Mouse (Mus musculus) ES-E14 (cell line): ENCODE data around the gene Acot7. TPM values are rescaled to one million over a fixed set of nuclear protein-coding genes. Genes with fewer than 3 reads are reported as not detected.
A peak's percentile ranks its signal among the peaks of the same experiment; 100 is the strongest.

Source experiments
- DNase-seq: peaks from one replicate; pipeline ENCODE4 v3.0.0-alpha.2; 2013; ENCODE audit warnings: low read depth, low spot score
- H3K27ac ChIP-seq: 2 replicates; pipeline ENCODE4 v1.5.1; 2012; ENCODE audit warnings: low read depth, mild to moderate bottlenecking, low read length, moderate library complexity, mixed read lengths; ENCODE audit not compliant: poor library complexity, insufficient read depth, severe bottlenecking
- H3K36me3 ChIP-seq: 2 replicates; pipeline ENCODE4 v1.6.1; 2012; ENCODE audit warnings: mild to moderate bottlenecking, low read length, moderate library complexity, mixed read lengths; ENCODE audit not compliant: control insufficient read depth, poor library complexity, insufficient read depth, severe bottlenecking
- H3K4me1 ChIP-seq, 2 experiments: fragments of 150-350 bp in 1 of 2; sonication (generic) in 1 of 2; 2 replicates each; pipeline ENCODE4 v1.6.1; 2012; ENCODE audit warnings: low read length in 2 of 2, mild to moderate bottlenecking in 1 of 2, mixed read lengths in 1 of 2; ENCODE audit not compliant: control insufficient read depth in 2 of 2, insufficient read depth in 2 of 2, poor library complexity in 1 of 2
- H3K4me3 ChIP-seq, 2 experiments: fragments of 150-350 bp in 1 of 2; sonication (generic) in 1 of 2; 2 replicates each; pipeline ENCODE4 v1.5.1; 2012; ENCODE audit warnings: low read length in 2 of 2, low read depth in 1 of 2, mild to moderate bottlenecking in 1 of 2, mixed read lengths in 1 of 2; ENCODE audit not compliant: insufficient read depth in 1 of 2, poor library complexity in 1 of 2, severe bottlenecking in 1 of 2
- H3K9ac ChIP-seq: 2 replicates; pipeline ENCODE4 v1.6.1; 2012; ENCODE audit warnings: low read depth, mild to moderate bottlenecking, low read length, mixed read lengths; ENCODE audit not compliant: poor library complexity, insufficient read depth, severe bottlenecking
- H3K9me3 ChIP-seq: fragments of 150-350 bp; sonication (generic); 2 replicates; pipeline ENCODE4 v1.6.1; 2012; ENCODE audit warnings: low read depth, mild to moderate bottlenecking, low read length; ENCODE audit not compliant: control insufficient read depth, insufficient read depth
- CHD2 ChIP-seq: IDR thresholded peaks from 2 replicates; pipeline ENCODE4 v1.6.1; 2014; ENCODE audit warnings: mild to moderate bottlenecking, low read depth, low read length, inconsistent platforms
- HCFC1 ChIP-seq: IDR thresholded peaks from 2 replicates; pipeline ENCODE4 v1.6.1; 2012; ENCODE audit warnings: low read length, inconsistent platforms, borderline replicate concordance; ENCODE audit not compliant: insufficient read depth
- MAFK ChIP-seq: IDR thresholded peaks from 2 replicates; pipeline ENCODE4 v1.6.1; 2014; ENCODE audit warnings: mild to moderate bottlenecking, low read depth, low read length, inconsistent platforms; ENCODE audit not compliant: insufficient read depth
- ZC3H11A ChIP-seq: IDR thresholded peaks from 2 replicates; pipeline ENCODE4 v1.6.1; 2012; ENCODE audit warnings: low read depth, mild to moderate bottlenecking, inconsistent platforms, low read length, borderline replicate concordance
- ZNF384 ChIP-seq: IDR thresholded peaks from 2 replicates; pipeline ENCODE4 v1.6.1; 2012; ENCODE audit warnings: low read depth, low read length, inconsistent platforms
- in situ Hi-C, 2 experiments: fragments of 600-800 bp; cut with MboI; formaldehyde crosslinking; loops; one replicate each; pipeline ENCODE4 v1.15.1; 2025; ENCODE audit warnings: low sequenced_read_pairs in 2 of 2, inconsistent platforms in 1 of 2; ENCODE audit not compliant: unreplicated experiment in 2 of 2
- total RNA-seq: library from RNA; depleted of rRNA; stranded (reverse); fragments of 300-350 nt; gene quantifications from 2 replicates; pipeline ENCODE4 v1.2.3, GENCODE M21; 2012

Gene Acot7
- total RNA-seq, 1 experiment: 51.9 TPM

DNA sequence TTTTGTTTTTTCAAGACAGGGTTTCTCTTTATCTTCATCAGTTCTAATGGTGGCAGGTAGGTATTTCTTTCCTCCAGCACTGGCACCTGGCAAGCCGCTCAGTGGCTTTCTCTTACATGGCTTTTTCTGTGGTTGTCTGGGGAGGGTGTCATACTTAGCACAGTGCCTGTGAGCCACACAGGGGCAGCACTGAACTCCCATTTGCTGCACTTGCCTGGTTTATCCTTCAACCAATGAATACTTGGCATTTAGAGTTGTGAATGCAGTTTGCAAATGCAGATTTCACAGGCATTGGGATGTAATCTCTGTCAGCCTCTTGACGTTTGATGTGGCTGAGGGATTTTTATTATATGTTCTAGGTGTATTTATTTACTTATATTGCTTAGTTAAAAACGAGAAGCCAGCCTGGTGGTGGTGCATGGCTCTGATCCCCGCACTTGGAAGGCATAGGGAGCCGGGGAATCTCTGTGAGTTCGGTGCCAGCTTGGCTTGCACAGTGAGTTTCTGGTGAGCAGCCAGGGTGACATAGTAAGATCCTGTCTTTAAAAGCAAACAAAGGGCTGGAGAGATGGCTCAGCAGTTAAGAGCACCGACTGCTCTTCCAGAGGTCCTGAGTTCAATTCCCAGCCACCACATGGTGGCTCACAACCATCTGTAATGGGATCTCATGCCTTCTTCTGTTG lies 6.6 kb downstream of the Acot7 start:
- Histone ChIP-seq H3K36me3 (no peaks in the 10 kb centered on the region; the same call in 1 of the 2 replicates), H3K4me3 (no peak overlapping the region), H3K4me1 (peaks cover under 1 to 17% of the 10 kb centered on the region in 2 experiments; a peak in 3 of 4 replicates), H3K9ac (no peak overlapping the region), H3K27ac (no peak overlapping the region), H3K9me3 (no peaks in the 10 kb centered on the region)
- TF ChIP-seq MAFK: no peak
- TF ChIP-seq ZC3H11A: no peak
- DNase-seq: no peak
- in situ Hi-C loops: no loop called here

DNA sequence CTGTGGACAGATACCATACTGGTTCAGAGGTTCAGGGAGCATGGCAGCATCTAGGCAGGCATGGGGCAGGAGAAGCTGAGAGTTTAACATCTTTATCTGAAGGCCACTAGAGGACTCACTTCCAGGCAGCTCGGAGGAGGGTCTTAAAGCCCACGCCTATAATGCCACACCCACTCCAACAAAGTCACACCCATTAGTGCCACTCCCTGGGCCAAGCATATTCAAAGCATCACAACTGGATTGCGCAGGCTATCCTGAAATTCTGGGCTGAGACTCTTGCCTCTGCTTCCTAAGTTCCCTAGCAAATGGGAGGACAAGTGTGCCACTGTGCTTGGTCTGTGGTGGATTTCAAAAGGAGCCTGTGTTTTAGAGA lies 7.2 kb downstream of the Acot7 start:
- TF ChIP-seq ZC3H11A (no peak), MAFK (no peak), ZNF384 (no peak), HCFC1 (no peak), CHD2 (no peak)
- Histone ChIP-seq H3K4me3 (peak overlapping the region; percentile 39 to 55), H3K4me1 (peaks cover 0 to 16% of the 10 kb centered on the region in 2 experiments; a peak in 3 of 4 replicates), H3K36me3 (no peaks in the 10 kb centered on the region; the same call in 1 of the 2 replicates), H3K9ac (no peak overlapping the region), H3K9me3 (no peaks in the 10 kb centered on the region), H3K27ac (peak overlapping the region; percentile 73; the same call in 1 of the 2 replicates)
- in situ Hi-C loops: no loop called here
- peak; percentile 74 for DNase-seq

DNA sequence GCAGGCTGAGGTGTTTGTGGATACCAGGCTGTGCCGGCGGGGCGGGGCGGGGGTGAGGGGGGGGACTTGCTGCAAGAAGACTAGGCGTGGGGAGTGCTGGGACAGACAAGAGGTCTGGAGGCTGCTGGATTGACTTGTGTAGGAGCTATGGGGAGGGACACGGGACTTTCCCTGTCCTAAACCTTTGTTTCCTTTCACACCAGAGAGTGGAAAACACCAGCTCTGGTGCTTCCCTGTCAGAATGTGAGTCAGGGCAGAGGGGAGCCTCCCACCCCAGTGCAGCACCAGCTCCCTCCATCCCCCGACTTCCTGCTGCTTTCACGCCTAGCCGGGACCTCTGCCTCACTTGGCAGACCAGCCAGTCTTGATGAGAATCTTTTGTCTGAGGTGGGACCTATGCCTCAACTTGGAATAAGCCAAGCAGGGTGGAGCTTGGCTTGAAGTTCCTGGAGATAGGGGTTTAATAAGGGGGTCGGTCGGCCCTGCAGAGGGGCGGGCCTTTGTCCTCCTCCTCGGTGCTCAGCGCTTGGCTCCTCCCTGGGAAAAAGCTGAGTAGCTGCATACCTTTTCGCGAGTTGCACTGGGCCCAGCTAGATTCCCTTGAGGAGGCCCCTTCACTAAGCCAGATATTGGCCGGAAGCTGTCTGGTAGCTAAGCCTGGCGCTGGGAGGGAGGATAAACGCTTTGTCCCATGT lies 7.7 kb downstream of the Acot7 start:
- TF ChIP-seq ZC3H11A (no peak), HCFC1 (no peak)
- Histone ChIP-seq H3K27ac (peak overlapping the region; percentile 73), H3K36me3 (no peaks in the 10 kb centered on the region; the same call in 1 of the 2 replicates), H3K4me3 (peak overlapping the region; percentile 39 to 55), H3K9me3 (no peaks in the 10 kb centered on the region), H3K9ac (peak overlapping the region; percentile 36), H3K4me1 (peaks cover 0 to 16% of the 10 kb centered on the region in 2 experiments; a peak in 3 of 4 replicates)
- in situ Hi-C loops: no loop called here
- no peak for DNase-seq

DNA sequence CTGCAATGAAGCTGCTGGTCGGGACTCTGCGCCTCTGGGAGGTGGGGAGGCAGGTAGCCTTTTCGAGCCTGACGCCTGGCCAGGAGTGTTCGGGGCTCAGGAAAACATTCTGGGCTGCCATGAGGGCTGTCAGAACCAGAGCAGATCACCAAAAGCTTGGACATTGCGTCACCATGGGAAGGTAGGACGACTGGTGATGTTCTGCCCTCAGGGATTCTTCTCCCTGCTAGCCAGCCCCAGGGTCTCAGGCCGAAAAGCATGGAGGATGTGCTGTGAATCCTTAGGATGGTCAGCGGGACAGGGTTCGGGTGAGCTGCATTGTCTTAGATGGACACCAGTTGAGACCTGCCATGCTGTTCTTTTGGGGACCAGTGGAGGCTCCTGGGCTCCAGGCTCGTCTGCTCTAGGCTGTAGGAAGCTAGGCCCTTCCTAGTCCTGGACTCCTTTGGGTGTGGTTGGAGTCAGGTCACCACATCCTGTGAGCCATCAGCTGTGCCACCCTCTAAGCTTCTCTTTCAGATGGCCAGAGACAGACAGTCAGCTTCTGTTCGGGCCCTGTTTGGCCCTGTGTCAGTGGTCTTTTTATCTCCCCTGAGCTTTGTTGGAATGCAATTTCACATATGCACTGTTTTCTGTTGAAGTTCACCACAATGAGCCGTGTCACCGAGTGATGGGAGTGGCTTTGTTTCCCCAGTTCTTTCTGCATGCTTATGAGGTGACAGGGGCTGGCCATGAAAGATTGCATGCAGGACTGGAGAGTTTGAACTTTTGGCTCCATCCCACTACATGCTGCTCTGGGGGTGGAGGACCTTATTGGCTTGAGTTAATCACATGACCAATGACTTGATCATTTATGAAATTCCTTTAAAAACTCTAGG lies 8.5 kb downstream of the Acot7 start:
- H3K36me3 ChIP-seq: no peaks in the 10 kb centered on the region; the same call in 1 of the 2 replicates
- no peaks in the 10 kb centered on the region for H3K9me3 ChIP-seq
- H3K9ac ChIP-seq: peak overlapping the region; percentile 36; the same call in 1 of the 2 replicates
- H3K4me1 ChIP-seq: peaks cover 0 to 16% of the 10 kb centered on the region in 2 experiments; a peak in 3 of 4 replicates
- TF ChIP-seq MAFK (no peak), HCFC1 (no peak), CHD2 (no peak), ZC3H11A (no peak), ZNF384 (no peak)
- H3K4me3 ChIP-seq: peak overlapping the region; percentile 39 to 55
- H3K27ac ChIP-seq: peak overlapping the region; percentile 46
- in situ Hi-C loops: no loop called here
- no peak for DNase-seq
